Mouse (Mus musculus): ENCODE results near the gene Nrg4.

Gene Nrg4

GRCm38 (mm10) chr9:55326515-55327233 lies at the start of gene Nrg4, which contains the start of gene Tmem266:
Nrg4 (minus strand) TSS chr9:55326844.
Tmem266 (plus strand) TSS chr9:55326913.
- peak; percentile 72 for DNase-seq (ENCODE audit: low read depth, low spot score)

- no peak for DNase-seq (ENCODE audit: low read depth, low spot score)
Measured at GRCm38 (mm10) chr9:55371908-55372307, 45.3 kb upstream of the Nrg4 start.

GRCm38 (mm10) chr9:55368011-55368410 lies 41.4 kb upstream of the Nrg4 start:
- no peak for DNase-seq (ENCODE audit: low read depth, low spot score)

- no peak for DNase-seq (ENCODE audit: low read depth, low spot score)
Measured at GRCm38 (mm10) chr9:55363707-55364106, 37.1 kb upstream of the Nrg4 start.

GRCm38 (mm10) chr9:55361969-55362368 lies 35.3 kb upstream of the Nrg4 start:
- no peak for DNase-seq (ENCODE audit: low read depth, low spot score)

GRCm38 (mm10) chr9:55360861-55361260 lies 34.2 kb upstream of the Nrg4 start:
- no peak for DNase-seq (ENCODE audit: low read depth, low spot score)

GRCm38 (mm10) chr9:55360372-55360771 lies 33.7 kb upstream of the Nrg4 start:
- no peak for DNase-seq (ENCODE audit: low read depth, low spot score)

- DNase-seq (ENCODE audit: low read depth, low spot score), result no peak
Measured at GRCm38 (mm10) chr9:55357164-55357563, 30.5 kb upstream of the Nrg4 start.

GRCm38 (mm10) chr9:55355270-55355834 lies 28.7 kb upstream of the Nrg4 start:
- DNase-seq (ENCODE audit: low read depth, low spot score), result peak; percentile 22

GRCm38 (mm10) chr9:55354686-55355085 lies 28.0 kb upstream of the Nrg4 start:
- DNase-seq (ENCODE audit: low read depth, low spot score), result no peak

GRCm38 (mm10) chr9:55348664-55349063 lies 22.0 kb upstream of the Nrg4 start:
- DNase-seq (ENCODE audit: low read depth, low spot score), result no peak

GRCm38 (mm10) chr9:55345332-55345731 lies 18.7 kb upstream of the Nrg4 start:
- DNase-seq (ENCODE audit: low read depth, low spot score), result no peak

GRCm38 (mm10) chr9:55344165-55344564 lies 17.5 kb upstream of the Nrg4 start:
- DNase-seq (ENCODE audit: low read depth, low spot score), result no peak

GRCm38 (mm10) chr9:55332949-55333348 lies 6.3 kb upstream of the Nrg4 start:
- no peak for DNase-seq (ENCODE audit: low read depth, low spot score)

- no peak for DNase-seq (ENCODE audit: low read depth, low spot score)
Measured at GRCm38 (mm10) chr9:55332476-55332875, 5.8 kb upstream of the Nrg4 start.

GRCm38 (mm10) chr9:55329401-55329800 lies 2.8 kb upstream of the Nrg4 start:
- no peak for DNase-seq (ENCODE audit: low read depth, low spot score)

GRCm38 (mm10) chr9:55328151-55328918 lies 1.7 kb upstream of the Nrg4 start:
- peak; percentile 24 for DNase-seq (ENCODE audit: low read depth, low spot score)

GRCm38 (mm10) chr9:55327234-55327615 lies 581 bp upstream of the Nrg4 start:
- DNase-seq (ENCODE audit: low read depth, low spot score), result no peak

GRCm38 (mm10) chr9:55325564-55326514 lies 805 bp downstream of the Nrg4 start:
- peak; percentile 48 for DNase-seq (ENCODE audit: low read depth, low spot score)

- DNase-seq (ENCODE audit: low read depth, low spot score), result no peak
Measured at GRCm38 (mm10) chr9:55325061-55325460, 1.6 kb downstream of the Nrg4 start.

GRCm38 (mm10) chr9:55324516-55324915 lies 2.1 kb downstream of the Nrg4 start:
- DNase-seq (ENCODE audit: low read depth, low spot score), result no peak
